Mouse (Mus musculus): ENCODE measurements around the gene Mthfd1. TPM values are rescaled to one million over a fixed set of nuclear protein-coding genes. Genes with fewer than 3 reads are reported as not detected.

Mthfd1 gene
- total RNA-seq, 2 experiments from 2014 or later = 30.1 to 37.8 TPM

GRCm38 (mm10) chr12:76290271-76290670 lies 35.2 kb downstream of the Mthfd1 start:
- Histone ChIP-seq H3K27ac (no peak overlapping the region), H3K4me3 (no peak overlapping the region)
- intact Hi-C loops (cut with DNase I) = no loop called here
- TF ChIP-seq CTCF (IDR thresholded peaks at IDR 0.05) = peak; percentile 55
- DNase-seq = no peak

DNA sequence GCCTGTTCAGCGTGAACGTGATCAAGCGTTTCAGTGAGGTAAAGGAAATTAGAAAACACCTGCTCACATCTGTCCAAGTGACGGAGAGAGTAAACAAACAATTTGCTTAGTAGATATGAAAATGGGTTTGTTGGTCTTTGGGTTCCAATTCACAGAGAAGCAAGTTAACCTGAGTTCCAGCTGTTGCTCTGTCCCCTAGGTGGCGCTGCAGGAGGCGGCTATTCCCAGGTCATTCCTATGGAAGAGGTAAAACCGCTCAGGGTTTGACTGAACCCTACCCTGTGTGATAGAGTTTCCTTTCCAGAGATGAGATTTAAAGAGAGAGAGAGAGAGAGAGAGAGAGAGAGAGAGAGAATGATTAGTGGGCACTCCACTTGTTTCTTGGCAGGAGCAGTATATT lies 38.1 kb downstream of the Mthfd1 start:
- no peak overlapping the region for H3K27ac ChIP-seq
- intact Hi-C loops (cut with DNase I) = loop anchor here (1.0 to 2.0 kb wide), 2 partner anchors 47 to 180 kb away; no protein-coding TSS in a partner anchor
- DNase-seq = peak; percentile 75

DNA sequence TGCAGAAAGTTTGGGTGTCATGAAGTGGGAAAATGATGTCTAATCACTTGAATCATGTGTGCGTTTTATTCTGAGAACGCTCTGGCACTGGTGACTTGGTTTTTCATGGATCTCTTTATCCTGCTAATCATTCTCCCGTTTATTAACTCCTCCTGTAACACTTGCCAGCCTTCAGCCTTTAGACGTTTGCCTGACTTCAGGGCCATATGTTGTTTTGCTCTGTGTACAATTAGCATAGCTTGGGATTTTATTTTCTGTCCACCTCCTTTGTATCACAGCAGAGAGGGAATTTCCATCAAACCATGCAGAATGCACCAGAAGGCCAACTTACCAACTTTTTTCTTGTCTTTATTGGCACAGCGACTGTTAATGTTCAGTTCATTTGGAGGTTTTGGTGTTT lies 42.7 kb downstream of the Mthfd1 start:
- intact Hi-C loops (cut with DNase I) = no loop called here
- no peak for TF ChIP-seq CTCF (IDR thresholded peaks at IDR 0.05)
- Histone ChIP-seq H3K27ac (no peak overlapping the region), H3K4me3 (no peak overlapping the region)
- no peak for DNase-seq

More for the DNA sequence above, 38.1 kb downstream of the Mthfd1 start:
- peak; percentile 85 for TF ChIP-seq CTCF (IDR thresholded peaks at IDR 0.05)
- no peak overlapping the region for H3K4me3 ChIP-seq

GRCm38 (mm10) chr12:76299361-76299906 lies 44.3 kb downstream of the Mthfd1 start:
- Histone ChIP-seq H3K4me3 (no peak overlapping the region), H3K27ac (no peak overlapping the region)
- no peak for TF ChIP-seq CTCF (IDR thresholded peaks at IDR 0.05)
- intact Hi-C loops (cut with DNase I) = no loop called here
- no peak for DNase-seq

- intact Hi-C loops (cut with DNase I) = no loop called here
- TF ChIP-seq CTCF (IDR thresholded peaks at IDR 0.05) = no peak
- DNase-seq = no peak
Observed at GRCm38 (mm10) chr12:76300367-76300766, 45.3 kb downstream of the Mthfd1 start.

DNA sequence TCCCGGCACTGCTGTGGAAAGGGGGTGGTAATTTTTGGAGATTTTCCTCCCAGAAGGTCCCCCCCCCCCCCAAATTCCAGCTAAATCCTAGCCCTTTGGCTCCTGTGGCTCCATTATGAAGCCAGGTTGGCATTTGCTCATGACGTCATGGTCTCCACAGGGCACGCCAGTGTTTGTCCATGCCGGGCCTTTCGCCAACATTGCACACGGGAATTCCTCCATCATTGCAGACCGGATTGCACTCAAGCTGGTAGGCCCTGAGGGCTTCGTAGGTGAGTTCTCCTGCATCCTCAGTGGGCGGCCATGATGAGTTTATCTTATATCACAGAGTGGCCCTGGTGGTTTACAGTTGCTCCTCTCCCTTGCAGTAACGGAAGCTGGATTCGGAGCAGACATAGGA lies 48.4 kb downstream of the Mthfd1 start:
- H3K27ac ChIP-seq = no peak overlapping the region

More at GRCm38 (mm10) chr12:76300367-76300766, 45.3 kb downstream of the Mthfd1 start:
- Histone ChIP-seq H3K4me3 (no peak overlapping the region), H3K27ac (no peak overlapping the region)

DNA sequence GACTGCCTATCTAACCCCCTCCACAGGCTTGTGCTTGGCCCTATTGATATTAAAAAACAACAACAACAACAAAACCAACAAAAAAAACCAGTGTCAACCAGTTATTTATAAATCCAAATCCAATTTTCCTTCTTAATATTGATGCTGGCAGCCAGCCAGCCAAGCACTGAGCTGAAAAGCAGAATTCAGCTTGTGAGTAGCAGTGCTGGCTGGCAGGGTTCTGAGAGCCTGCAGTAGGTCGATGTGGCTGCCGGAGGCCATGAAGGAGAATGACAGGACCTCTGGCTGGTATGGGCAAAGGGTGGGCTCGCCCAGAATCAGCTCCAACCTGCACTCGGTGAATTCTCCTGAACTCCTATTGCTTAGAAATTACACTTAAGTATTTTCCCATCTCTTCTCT lies 49.1 kb downstream of the Mthfd1 start:
- DNase-seq = peak; percentile 30
- Histone ChIP-seq H3K27ac (peak overlapping the region; percentile 20; the same call in 1 of the 2 replicates), H3K4me3 (no peak overlapping the region)
- intact Hi-C loops (cut with DNase I) = no loop called here
- TF ChIP-seq CTCF (IDR thresholded peaks at IDR 0.05) = no peak

More for the DNA sequence above, 48.4 kb downstream of the Mthfd1 start:
- TF ChIP-seq CTCF (IDR thresholded peaks at IDR 0.05) = no peak
- intact Hi-C loops (cut with DNase I) = no loop called here
- H3K4me3 ChIP-seq = no peak overlapping the region
- no peak for DNase-seq

DNA sequence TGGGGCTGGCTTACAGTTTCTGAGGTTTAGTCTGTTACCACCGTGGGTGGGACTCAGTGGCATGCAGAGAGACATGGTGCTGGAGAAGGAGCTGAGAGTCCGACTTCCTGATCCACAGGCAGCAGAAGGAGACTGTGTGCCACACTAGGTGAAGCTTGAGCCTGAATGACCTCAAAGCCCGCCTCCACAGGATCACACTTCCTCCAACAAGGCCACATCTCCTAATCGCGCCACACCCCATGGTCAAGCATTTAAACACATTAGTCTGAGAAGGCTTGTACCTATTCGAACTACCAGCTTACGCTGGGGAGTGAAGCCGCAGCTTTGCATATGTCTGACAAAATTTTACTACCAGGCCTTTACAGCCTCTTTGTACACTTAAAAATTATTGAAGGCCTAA lies 50.0 kb downstream of the Mthfd1 start:
- TF ChIP-seq CTCF (IDR thresholded peaks at IDR 0.05) = no peak
- intact Hi-C loops (cut with DNase I) = no loop called here
- peak overlapping the region; percentile 24; the same call in 1 of the 2 replicates for H3K27ac ChIP-seq
- H3K4me3 ChIP-seq = no peak overlapping the region
- no peak for DNase-seq

GRCm38 (mm10) chr12:76306852-76307561 lies 51.9 kb downstream of the Mthfd1 start:
- Histone ChIP-seq H3K27ac (peak overlapping the region; percentile 66), H3K4me3 (no peak overlapping the region)
- intact Hi-C loops (cut with DNase I) = no loop called here
- no peak for DNase-seq
- no peak for TF ChIP-seq CTCF (IDR thresholded peaks at IDR 0.05)

DNA sequence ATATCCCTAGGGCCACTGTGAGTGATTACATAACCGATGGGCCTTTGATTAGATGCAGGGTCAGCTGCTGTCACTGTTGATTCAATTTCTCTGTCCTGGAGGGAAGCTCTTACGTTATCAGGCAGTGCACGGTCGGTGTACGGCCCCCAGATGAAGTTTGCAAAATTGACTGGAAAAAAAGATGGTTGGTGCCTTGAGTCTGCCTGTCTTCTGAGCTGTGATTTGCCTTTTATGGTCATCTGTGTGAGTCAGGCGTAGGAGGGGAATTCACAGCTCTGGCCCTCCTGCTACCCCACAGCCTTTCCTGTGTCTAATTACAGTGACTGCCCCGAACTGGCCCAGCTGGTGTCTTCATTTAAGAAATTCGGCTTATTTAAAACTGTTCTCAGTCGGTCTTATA lies 52.9 kb downstream of the Mthfd1 start:
- DNase-seq = no peak
- peak overlapping the region; percentile 66 for H3K27ac ChIP-seq
- H3K4me3 ChIP-seq = no peak overlapping the region
- intact Hi-C loops (cut with DNase I) = no loop called here
- no peak for TF ChIP-seq CTCF (IDR thresholded peaks at IDR 0.05)

- no peak for DNase-seq
- H3K4me3 ChIP-seq = no peak overlapping the region
- intact Hi-C loops (cut with DNase I) = no loop called here
- H3K27ac ChIP-seq = peak overlapping the region; percentile 66
- no peak for TF ChIP-seq CTCF (IDR thresholded peaks at IDR 0.05)
Observed at GRCm38 (mm10) chr12:76308436-76308835, 53.3 kb downstream of the Mthfd1 start.

GRCm38 (mm10) chr12:76310007-76310406 lies 54.9 kb downstream of the Mthfd1 start:
- H3K27ac ChIP-seq = no peak overlapping the region
- no peak for TF ChIP-seq CTCF (IDR thresholded peaks at IDR 0.05)
- intact Hi-C loops (cut with DNase I) = no loop called here

GRCm38 (mm10) chr12:76310633-76311032 lies 55.5 kb downstream of the Mthfd1 start:
- no peak overlapping the region for H3K27ac ChIP-seq

More at GRCm38 (mm10) chr12:76310007-76310406, 54.9 kb downstream of the Mthfd1 start:
- DNase-seq = no peak
- no peak overlapping the region for H3K4me3 ChIP-seq

More at GRCm38 (mm10) chr12:76310633-76311032, 55.5 kb downstream of the Mthfd1 start:
- H3K4me3 ChIP-seq = no peak overlapping the region
- no peak for TF ChIP-seq CTCF (IDR thresholded peaks at IDR 0.05)
- DNase-seq = no peak
- intact Hi-C loops (cut with DNase I) = no loop called here
